ENCODE assay signal across 8 mouse cellular contexts in genomic region chr5:110357531-110358179, GRCm38 (mm10). TPM values are rescaled to one million over a fixed set of nuclear protein-coding genes. Genes with fewer than 3 reads are reported as not detected.
DNase-seq lines count a peak whose midpoint lies in the region; ATAC-seq lines count a peak whose summit lies in the region.

No protein-coding gene starts in this region.

- peak; percentile 85 for ATAC-seq in common myeloid progenitor, adult 5-6 weeks (replicated peaks; ENCODE audit: low read depth, poor library complexity, severe bottlenecking)
- 0 out of 2 replicates have a peak, but pooled peaks have one; percentile 55 for ATAC-seq in limb, embryonic 13.5 days (ENCODE audit: low FRiP score, low read depth)

- no peaks in the 10 kb centered on the region for H3K9me3 ChIP-seq in limb, embryonic 13.5 days

- H3K4me2 ChIP-seq in limb, embryonic 13.5 days (replicated peaks), result no peak overlapping the region

- no peaks in the 10 kb centered on the region for H3K36me3 ChIP-seq in limb, embryonic 13.5 days

- peak; percentile 93 for DNase-seq in 3T3-L1 (ENCODE audit: low read depth, low spot score)
- peak; percentile 88 for DNase-seq in adipocyte (ENCODE audit: low spot score)
- peak; percentile 36 to 56 for DNase-seq in gastrocnemius, adult 8-10 months (ENCODE audit: low spot score in 2 of 2)
- DNase-seq in kidney, adult 9 months, result peak; percentile 88
- peak; percentile 59 to 77 for DNase-seq in natural killer cell, adult 2 months (ENCODE audit: low spot score in 2 of 2)
- peak; percentile 74 to 91 for DNase-seq in spleen, postnatal 4 days (ENCODE audit: low spot score in 2 of 2)

- no peak overlapping the region for H3K27ac ChIP-seq in limb, embryonic 13.5 days

- H3K27me3 ChIP-seq in limb, embryonic 13.5 days, result peaks cover 18% of the 10 kb centered on the region

- peaks cover 10% of the 10 kb centered on the region; the same call in 1 of the 2 replicates for H3K4me1 ChIP-seq in limb, embryonic 13.5 days

- H3K9ac ChIP-seq in limb, embryonic 13.5 days, result no peak overlapping the region

- 35% methylated on average over 9 of the region's 9 CpGs for WGBS in limb, embryonic 13.5 days

- no peak overlapping the region for H3K4me3 ChIP-seq in limb, embryonic 13.5 days

RNA-seq across cellular contexts. Expression of gene Lrcol1, which starts 13.1 kb away (rescaled TPM):
- not detected in 2 replicates for total RNA-seq in common myeloid progenitor, adult 5-6 weeks (2017)
- not detected for total RNA-seq in gastrocnemius, adult 8-10 months (2022)
- not detected in 2 replicates for polyA plus RNA-seq in limb, embryonic 13.5 days (2015; fragmentation: Nextera tagmentation; extraction: Ambion mirVana)

RNA-seq across cellular contexts. Expression of gene P2rx2, which starts 14.6 kb away (rescaled TPM):
- 0.05 TPM in 1 of 2 replicates, not detected in the other for total RNA-seq in common myeloid progenitor, adult 5-6 weeks (2017)
- total RNA-seq in gastrocnemius, adult 8-10 months (2022), result not detected
- polyA plus RNA-seq in limb, embryonic 13.5 days (2015; fragmentation: Nextera tagmentation; extraction: Ambion mirVana), result 0.92 TPM in 2 replicates
